Mouse (Mus musculus) layer of hippocampus, postnatal 10 days (tissue): ENCODE measurements around the gene Ly6g6c. TPM values are rescaled to one million over a fixed set of nuclear protein-coding genes. Genes with fewer than 3 reads are reported as not detected.

Experiments used
- DNase-seq, 2 experiments: peaks; one replicate each; pipeline ENCODE4 v3.0.0; 2021; ENCODE audit warnings: low spot score in 2 of 2
- long read RNA-seq: library from polyadenylated mRNA; stranded (forward); transcript quantifications from one replicate; pipeline ENCODE4 v2.0.0, GENCODE M21; 2023
- total RNA-seq, 2 experiments: library from RNA; stranded (reverse); gene quantifications; 2 replicates each; pipeline ENCODE4 v1.2.3; 2021

The Ly6g6c gene
- not detected for total RNA-seq
- long read RNA-seq: 0 reads

DNA sequence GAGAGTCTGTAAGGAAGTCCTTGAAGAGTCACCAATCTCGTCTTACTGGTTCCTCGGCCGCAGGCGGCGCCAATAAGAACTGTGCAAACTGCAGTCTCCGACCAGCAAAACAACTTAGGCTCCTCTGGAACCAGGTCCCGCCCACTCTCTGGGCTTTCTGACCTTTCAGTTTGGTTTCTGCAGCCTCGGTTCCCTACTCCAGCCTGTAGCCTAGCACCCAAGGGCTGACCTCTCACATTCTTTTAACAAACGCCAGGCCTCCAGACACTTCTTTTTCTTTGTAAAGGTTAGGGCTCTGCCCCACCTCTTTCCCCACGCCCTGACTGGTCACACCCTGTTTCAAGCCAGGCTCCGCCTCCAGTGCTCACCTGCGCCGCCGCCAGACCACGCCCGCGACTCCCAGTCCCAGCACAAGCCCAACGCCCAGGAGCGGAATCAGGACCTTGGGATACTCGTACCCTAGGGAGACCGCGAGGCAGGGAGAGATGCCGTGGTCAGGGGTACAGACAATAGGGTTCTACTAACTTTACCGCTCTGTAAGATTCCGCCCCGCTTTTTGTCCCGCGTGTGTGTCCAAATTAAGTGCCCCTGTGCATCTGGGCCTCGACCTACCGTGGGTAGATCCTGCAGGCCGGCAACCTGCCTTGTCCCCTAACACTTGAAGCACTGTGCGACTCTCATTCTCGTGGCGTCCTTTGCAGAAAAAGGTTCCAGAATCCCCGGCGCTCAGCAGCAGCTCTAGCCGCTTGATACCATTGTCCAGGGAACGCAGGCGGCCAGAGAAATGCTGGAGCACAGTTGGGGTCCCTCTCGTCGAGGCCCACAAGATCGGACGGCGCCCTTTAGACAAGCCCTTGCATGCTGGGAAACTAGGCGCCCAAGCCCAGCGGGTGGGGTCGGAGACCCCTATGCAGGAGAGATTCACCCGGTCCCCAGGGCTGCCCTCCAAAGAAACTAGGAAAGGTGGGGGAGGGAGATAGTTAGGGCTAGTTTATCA lies at the start of gene Ly6g6c:
TSS of gene Ly6g6c (plus strand) at position 438 of the 997 bp plus-strand sequence.
- DNase-seq: no peak

DNA sequence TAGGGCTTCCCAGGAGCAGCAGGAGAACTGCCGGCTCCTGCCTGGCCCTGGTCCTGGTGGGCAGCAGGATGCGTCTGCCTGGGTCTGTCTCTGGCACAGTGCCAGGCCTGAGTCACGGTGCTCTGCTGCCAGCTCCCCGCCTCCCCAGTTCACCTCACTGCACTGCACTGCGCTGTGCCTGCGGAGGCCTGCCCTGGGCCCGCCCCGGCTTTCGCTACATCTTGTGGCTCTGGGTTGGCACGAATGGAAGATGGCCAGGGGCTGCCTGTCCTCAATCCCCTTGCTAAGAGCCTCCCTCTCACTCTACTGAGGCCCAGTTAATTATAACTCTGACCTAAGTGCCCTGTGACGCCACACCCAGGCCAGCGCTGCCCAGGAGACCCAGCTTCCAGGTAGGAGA lies 48.8 kb upstream of the Ly6g6c start, which contains the start of gene Vwa7:
TSS of gene Vwa7 (plus strand) at position 204 of the 400 bp plus-strand sequence.
- DNase-seq: peak; percentile 47 to 54

DNA sequence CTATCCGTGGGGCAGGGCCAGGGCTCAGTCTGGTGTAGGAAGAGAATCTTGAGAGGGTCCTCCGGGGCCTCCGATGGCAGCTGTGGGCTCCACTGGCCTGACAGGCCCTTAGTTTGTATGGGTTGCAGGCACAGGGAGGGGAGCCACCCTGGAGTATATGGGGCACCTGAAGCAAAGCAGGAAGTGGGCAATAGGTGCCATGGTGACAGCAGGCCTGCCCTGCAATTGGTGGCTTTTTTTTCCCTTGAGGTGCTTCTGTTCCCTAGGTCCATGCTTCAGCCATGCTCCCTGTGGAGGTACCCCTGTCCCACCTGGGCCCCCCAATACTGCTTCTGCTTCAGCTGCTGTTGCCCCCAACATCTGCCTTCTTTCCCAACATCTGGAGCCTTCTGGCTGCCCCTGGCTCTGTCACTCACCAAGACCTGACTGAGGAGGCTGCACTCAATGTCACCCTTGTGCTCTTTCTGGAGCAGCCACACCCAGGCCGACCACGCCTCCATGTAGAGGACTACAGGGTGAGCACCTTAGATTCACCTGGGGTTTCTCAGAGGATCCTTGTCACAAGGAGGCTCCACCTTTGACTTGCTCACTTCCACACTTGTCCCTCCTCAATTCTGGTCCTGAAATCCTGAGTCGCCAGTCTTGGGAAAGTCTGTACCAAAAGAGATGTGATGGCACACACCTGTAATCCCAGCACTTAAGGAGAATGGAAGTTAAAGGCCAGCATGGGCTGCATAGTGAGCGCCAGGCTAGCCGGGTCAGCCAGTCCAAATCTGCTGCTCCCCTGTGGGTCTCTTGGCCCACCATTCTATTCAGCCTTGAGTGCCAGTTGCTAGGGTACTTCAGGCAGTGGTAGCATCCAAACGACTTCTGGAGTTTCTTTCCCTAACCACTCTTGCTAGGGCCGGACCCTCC lies 48.1 kb upstream of the Ly6g6c start:
- DNase-seq: no peak

DNA sequence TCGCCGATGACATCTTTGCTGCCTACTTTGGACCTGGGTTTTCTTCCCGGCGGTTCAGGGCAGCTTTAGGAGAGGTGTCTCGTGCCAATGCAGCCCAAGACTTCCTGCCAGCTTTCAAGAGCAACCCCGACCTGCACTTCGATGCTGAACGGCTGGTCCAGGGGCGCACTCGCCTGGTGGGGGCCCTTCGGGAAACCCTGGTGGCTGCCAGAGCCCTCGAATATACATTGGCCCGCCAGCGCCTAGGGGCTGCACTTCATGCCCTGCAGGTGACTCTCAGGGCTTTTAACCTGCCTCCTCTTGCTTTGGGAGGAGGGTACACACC lies 47.5 kb upstream of the Ly6g6c start:
- no peak for DNase-seq

DNA sequence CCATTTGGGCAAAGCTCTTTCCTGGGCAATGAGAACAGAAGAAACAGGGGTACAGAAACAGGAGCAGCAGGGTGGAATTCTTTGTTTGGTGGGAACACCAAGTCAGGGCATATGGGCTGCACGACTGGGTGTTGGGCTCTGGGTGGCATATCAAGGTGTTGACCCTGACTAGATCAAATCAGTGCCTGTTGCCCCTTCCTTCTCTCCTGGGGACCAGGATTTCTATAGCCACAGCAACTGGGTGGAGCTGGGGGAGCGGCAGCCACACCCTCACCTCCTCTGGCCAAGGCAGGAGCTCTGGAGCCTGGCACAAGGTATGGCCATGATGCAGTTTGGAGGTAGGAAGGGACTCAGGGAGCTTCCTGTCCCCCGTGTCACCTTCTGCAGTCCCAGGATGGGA lies 47.0 kb upstream of the Ly6g6c start:
- DNase-seq: no peak

DNA sequence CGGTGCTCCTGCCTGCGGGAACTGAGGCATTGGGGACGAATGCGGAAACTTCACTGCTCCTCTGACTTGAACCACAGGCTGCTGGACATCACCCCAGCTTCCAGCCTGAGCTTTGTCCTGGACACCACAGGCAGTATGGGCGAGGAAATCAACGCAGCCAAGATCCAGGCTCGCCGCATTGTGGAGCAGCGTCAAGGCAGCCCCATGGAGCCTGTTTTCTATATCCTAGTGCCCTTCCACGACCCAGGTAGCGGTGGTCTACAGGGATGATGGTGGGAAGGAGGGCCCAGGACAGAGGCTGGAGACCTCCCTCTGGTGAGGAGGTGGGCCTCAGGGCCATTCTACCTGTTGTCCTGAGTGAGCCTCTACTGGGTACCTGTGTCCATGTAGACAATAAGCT lies 45.3 kb upstream of the Ly6g6c start:
- no peak for DNase-seq

DNA sequence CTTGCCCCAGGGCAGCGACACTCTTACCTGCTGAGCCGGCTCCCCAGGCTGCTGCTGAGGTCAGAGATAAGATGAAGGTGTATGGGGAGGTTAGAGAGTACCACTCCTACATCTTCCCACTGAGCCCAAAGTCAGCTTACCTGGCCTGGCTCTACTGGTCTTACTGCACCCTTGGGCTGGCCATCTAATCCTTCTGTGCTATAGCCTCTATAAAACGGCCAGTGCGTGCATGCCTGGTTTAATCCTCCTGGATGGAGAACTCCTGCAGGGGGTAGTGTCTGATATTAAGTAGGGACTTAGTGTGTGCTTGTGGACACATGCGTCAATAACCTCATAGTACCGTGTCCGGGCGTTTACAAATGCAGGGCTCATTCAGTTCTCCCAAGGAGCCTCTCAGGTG lies 44.6 kb upstream of the Ly6g6c start:
- no peak for DNase-seq

DNA sequence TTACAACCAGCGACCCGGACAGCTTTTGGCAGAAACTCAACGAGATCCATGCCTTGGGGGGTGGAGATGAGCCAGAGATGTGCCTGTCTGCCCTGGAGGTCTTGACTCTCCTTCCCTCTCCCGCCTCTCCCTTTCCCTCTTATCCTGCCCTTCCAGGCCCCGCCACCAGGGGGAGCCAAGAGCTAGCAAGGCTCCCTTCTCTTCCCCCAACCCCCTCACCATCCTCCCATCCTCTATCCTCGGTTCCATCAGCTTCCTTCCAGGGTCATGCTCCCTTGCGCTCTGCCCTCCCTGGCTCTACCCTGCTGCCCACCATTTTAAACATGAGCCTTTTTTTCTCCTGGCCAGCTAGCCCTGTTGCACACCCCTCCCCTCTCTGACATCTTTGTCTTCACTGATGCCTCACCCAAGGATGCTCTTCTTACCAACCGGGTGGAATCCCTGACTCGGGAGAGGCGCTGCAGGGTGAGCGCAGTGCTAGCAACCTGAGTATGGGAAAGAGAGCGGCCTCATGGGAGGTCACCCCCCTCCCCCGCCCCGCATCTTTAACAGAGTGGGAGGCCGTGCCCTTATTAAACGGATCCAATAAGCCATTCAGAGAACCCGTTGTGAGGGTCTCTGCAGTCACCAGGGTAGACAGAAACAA lies 43.9 kb upstream of the Ly6g6c start:
- peak; percentile 91 for DNase-seq

DNA sequence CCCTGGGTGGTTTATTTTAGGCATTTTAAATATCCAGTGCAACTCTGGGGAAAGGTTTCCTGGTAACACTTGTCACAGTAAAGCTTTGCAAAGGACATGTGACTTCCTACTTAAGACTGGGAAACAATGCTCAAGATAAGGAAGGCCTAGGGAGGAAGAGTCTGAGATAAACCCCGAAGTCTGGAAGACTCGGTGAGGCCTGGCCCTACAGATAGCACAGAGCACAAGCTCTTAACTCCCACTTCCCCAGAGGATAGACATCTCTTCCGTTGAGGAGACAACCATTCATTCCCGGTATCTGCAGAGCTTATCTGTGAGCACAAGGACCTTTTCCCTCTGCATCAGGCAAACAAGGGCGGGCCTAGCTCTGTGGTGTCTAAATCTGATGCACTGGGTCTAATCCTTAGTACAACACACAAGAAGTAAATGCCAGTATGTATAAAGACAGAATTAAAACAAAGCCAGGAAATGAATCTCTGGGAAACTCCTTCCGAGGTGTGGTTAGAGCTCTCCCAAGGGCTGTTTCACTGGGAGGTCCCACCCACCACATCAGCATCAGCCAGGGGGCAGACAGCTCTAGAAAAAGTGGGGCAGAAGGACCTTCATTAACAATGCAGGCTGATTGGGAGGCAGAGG lies 43.2 kb upstream of the Ly6g6c start:
- no peak for DNase-seq

DNA sequence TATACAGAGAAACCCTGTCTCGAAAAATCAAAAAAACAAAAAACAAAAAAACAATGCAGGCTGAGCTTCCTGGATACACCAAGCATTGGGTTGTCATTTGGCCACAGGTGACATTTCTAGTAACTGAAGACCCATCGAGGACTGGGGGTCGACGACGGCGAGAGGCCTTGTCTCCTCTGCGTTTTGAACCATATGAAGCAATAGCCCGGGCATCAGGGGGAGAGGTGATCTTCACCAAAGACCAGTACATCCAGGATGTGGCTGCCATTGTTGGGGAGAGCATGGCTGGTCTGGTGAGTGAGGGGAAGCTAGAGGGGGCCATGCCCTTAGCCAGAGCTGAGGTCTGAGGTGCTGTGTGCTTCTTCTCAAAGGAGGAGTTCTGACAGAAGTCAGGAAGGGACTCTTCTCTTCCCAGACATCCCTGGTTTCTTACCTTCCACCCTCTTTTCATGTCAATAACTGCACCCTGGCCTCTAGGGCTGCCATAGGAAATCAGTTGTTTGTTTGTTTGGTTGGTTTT lies 42.6 kb upstream of the Ly6g6c start:
- no peak for DNase-seq

DNA sequence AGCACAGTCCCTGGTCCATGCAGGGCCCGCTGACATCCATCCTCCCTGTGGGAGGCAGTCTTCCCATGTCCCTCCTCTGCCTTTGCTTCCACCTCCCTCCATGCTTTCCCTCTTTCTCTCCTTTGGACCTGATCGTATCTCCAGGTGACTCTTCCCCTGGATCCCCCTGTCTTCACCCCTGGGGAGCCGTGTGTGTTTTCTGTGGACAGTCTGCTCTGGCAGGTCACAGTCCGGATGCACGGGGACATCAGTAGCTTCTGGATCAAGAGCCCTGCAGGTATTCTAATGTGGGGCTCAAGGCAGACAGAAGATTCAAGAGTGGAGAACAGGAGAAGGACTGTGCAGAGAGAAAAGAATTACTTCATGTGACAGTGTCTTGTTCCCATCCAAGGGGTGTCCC lies 42.0 kb upstream of the Ly6g6c start:
- no peak for DNase-seq

DNA sequence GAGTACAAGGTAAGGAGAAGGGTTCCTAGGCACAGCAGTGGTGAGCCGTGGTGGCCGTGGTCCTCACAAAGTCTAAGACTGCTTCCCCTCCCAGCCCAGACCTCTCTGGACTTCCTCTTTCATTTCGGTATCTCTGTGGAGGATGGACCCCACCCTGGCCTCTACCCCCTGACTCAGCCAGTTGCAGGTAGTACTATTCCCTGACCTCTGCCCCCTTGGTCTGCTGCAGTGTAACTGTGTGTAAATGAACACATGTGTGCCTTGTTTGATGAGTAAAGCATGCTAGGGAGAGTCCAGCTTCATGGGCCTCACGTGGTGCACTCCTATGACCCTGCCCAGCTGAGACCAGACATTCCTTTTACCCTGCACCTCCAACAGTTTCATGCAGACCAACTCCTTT lies 41.4 kb upstream of the Ly6g6c start:
- no peak for DNase-seq

DNA sequence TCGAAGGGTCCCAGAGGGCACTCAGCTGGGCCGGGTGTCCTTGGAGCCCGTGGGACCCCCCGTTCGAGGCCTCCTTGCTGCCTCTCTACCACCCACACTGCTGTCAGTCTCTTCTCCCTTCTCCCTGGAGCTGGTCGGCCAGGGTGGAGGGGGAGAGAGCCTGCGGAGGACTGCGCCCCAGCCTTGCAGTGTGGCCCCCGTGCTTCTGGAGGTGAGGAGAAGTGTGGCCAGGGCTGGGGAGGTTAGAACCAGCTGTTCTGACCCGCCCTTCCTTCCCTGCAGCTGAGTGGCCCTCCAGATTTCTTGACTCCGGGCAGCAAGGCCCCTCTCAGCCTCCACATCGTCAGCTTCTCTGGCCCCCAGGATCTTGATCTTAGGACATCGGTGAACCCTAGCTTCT lies 40.9 kb upstream of the Ly6g6c start:
- DNase-seq: no peak

DNA sequence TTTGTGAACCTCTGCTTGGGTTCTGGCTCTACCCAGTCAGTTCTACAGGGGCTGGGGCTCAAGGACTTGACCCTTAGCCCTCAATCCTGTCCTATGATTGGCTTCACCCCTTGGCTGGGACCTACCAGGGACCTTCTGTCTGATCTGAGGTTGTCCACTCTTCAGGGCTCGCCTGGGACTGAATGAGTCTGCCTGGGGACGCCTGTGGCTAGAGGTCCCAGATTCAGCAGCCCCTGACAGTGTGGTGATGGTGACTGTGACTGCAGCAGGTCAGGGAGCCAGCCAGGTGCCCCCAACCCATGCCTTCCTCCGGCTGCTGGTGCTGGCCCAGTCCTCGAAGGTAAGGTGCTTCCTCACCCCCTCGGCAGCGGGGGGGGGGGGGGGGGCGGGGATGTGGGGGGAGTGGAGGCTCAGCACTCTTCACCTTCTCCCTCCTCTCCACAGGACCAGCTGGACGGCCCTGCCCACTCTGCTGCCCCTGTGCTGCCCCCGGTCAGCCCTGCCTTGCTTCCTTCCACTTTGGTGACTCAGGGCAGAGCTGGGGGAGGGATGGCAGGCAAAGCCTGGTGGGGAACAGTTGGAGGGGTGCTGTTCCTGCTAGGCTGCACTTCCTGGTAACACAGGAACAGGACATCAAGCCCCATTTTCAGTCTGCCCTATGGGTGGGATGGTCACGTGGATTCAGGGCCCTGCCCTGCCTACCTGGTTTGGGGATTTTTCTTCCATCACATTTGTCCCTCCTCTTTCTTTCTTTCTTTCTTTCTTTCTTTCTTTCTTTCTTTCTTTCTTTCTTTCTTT lies 40.3 kb upstream of the Ly6g6c start:
- no peak for DNase-seq

DNA sequence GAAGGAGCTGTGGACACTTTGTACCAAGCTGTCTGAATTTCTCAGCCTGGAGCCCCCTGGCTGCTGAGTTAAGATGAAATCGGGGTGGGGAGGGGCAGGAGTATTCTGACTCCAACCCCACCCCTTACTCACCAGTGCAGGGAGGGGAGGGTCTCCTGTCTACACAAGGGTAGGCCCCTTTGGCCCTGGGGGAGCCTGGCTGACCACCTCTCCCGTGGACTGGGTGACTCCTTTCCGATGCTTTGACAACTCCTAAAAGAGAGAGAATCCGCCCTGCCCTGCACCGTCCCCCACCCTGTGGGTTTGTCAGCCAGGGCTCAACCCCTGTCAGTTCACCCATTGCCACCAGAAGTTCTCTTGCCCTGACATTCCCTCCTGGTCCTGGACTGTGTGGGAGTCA lies 39.0 kb upstream of the Ly6g6c start:
- DNase-seq: no peak

DNA sequence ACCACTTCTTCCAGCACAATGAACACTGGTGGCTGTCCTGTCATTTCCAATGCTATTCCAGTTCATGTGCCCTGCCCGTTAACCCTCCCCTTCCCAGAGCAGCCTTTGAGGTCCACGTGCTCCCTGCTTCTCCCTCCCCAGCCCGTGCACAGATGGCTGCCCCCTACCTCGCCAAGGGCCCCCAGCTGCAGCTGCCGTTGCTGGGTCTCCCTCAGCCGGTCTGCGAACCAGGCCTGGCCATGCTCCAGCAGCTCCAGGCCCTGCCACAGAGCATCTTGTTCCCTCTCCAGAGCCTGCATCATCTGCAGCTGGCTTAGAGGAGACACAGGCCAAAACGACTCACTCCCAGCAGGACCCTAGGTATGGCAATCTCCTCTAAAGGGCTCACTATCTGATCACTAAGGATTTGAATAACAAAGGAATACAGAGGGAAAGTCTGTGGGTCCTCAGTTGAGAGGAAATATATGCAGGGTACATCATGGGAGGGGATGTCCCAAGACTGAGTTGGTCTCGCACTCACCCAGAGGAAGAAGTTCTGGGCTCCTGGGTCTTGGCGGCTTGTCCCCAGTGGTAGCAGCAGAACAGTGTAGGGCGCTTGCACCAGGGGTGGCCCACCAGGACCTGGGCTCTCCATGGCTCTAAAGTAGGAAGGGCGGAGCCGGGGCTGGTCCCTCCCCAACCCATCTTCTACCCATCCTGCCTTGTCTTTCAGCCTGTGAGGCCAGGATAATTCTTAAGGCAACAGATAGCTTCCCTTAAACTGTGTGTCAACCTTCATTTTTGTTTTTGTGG lies 37.7 kb upstream of the Ly6g6c start, which contains the start of gene Sapcd1:
TSS of gene Sapcd1 (minus strand) at position 740 of the 792 bp plus-strand sequence.
- peak; percentile 69 to 74 for DNase-seq

DNA sequence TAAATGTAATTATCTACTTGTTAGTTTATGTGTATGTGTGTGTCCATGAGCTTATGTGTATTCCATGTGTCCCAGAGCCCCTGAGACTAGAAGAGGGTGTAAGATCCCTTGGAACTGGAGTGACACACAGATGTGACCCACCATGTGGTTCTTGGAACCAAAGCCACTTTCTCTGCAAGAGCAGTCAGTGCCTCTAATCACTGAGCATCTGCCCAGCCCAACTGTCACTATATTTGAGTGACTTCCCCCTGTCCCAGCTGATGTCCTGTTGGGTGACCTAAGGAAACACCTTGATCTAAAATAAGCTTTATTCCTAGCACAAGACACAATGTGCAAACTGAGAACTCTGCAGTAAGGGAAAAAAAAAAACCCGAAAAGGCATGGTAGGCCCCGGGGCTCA lies 36.9 kb upstream of the Ly6g6c start:
- DNase-seq: no peak

DNA sequence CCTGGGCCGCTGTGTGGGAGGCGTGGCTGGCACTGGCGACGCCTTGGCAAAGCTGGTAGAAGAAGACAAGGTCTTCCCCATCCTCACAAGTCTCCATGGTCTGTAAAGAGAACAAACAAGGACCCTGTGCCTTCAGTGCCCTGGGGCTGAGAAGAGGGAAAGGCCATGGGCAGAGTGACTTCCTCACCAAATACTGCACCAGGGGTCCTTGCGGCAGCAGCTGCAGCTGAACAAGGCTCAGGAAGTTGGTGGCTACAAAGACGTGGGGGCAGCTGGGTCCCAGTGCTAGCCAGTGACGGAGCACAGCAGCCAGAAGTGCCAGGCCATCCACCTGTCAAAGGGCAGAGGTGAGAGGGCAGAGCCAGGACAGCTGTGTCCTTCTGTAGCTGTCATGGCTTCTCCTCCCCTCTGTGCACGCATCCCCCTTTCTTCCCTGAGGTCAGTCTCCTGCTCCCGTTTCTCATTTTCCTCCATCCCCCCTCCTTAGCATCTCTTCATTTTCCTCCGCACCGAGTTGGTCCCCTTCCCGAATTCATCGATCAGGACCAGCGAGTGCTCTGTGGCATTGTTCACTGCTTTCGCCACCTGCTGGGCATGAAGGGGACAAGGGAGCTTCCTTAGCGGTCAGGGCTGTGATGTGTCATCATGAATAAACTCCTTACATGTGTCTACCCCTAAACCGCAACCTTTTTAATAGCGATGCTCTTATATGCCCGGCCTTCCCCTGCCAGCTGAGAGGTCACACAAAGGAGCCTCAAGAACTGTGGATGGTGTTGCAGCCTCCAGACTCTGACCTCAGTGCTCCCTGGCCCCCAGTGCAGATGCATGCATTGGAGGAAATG lies 35.3 kb upstream of the Ly6g6c start:
- peak in 1 of 2 experiments; percentile 48 for DNase-seq
